Mouse (Mus musculus): ENCODE results near the gene Apbb2. TPM values are rescaled to one million over a fixed set of nuclear protein-coding genes. Genes with fewer than 3 reads are reported as not detected.

Gene Apbb2
- polyA plus RNA-seq, 1 experiment from 2014 or later = 34.0 TPM

DNA sequence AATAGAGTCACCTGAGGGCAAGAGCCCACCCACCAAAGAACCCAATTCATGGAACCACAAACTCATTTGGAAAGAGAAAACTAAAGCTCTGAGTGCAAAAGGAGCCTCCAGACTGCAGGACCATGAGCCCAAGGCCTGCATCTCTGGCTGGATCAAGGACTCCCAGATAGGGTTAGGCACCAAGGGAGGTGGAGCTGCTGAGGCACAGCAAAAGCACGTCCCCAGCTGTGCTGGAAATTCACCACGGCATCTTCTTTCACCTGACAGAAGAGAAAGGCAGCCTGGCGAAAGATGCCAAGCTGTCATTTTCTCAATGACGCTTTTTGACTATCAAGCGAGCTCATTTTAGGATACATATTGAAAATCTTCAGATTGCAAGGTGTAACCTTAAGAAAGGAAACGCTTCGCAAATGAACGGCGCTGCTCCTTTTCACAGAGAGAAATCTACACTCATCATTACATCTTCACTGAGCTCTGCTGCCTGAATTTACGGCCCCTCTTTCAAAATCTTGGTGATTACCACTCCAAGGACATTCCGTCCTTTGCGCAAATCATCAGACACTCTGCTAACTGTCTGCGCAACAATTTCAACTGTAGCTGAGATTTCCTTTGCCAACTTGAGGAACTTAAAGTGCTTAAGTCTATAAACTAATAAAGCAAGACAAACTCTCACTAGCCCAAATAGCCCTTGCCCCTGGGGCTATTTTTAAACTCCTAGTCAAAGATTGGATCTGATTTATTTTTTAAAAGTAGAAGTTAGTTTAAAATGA is 46.3 kb downstream of the Apbb2 start:
- 84% methylated on average over 13 of the region's 13 CpGs for WGBS
- Histone ChIP-seq H3K4me2 (no peak overlapping the region), H3K9me3 (ENCODE audit: control insufficient read depth, low read length) (no peaks in the 10 kb centered on the region), H3K4me3 (ENCODE audit: low read depth, low read length) (no peak overlapping the region), H3K4me1 (ENCODE audit: control insufficient read depth, insufficient read depth, low read length) (peaks cover 4% of the 10 kb centered on the region; the same call in 1 of the 2 replicates), H3K27ac (ENCODE audit: low read depth, low read length) (no peak overlapping the region), H3K27me3 (ENCODE audit: control insufficient read depth, insufficient read depth, low read length) (no peaks in the 10 kb centered on the region), H3K9ac (ENCODE audit: low read length) (no peak overlapping the region), H3K36me3 (ENCODE audit: control insufficient read depth, insufficient read depth, low read length) (no peaks in the 10 kb centered on the region)
- ATAC-seq (ENCODE audit: low FRiP score) = no peak
- no peak for DNase-seq (ENCODE audit: low spot score, missing footprints)

DNA sequence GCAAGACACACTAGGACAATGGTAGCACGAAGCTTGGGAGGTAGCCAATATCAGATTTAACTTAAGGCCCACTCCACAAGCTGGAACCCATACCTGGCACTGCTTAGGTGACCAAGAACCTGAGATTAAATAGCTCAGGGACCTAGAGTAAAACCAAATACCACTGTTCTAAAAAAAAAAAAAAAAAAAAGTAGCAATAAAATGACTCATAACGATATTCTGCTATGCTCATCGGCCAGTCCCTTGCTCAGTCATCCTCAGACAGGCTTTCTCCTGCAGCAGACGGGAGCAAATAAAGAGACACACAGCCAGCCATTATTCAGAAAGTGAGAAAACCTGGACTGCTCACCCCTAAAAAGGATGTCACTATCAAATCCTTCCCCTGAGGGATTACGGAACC is 47.9 kb downstream of the Apbb2 start:
- Histone ChIP-seq H3K4me2 (no peak overlapping the region), H3K36me3 (ENCODE audit: control insufficient read depth, insufficient read depth, low read length) (no peaks in the 10 kb centered on the region), H3K27me3 (ENCODE audit: control insufficient read depth, insufficient read depth, low read length) (no peaks in the 10 kb centered on the region), H3K9me3 (ENCODE audit: control insufficient read depth, low read length) (no peaks in the 10 kb centered on the region), H3K27ac (ENCODE audit: low read depth, low read length) (no peak overlapping the region), H3K9ac (ENCODE audit: low read length) (no peak overlapping the region), H3K4me3 (ENCODE audit: low read depth, low read length) (no peak overlapping the region), H3K4me1 (ENCODE audit: control insufficient read depth, insufficient read depth, low read length) (peaks cover 4% of the 10 kb centered on the region; the same call in 1 of the 2 replicates)
- ATAC-seq (ENCODE audit: low FRiP score) (no peak), DNase-seq (ENCODE audit: low spot score, missing footprints) (no peak)
- 93% methylated on average over 5 of the region's 5 CpGs for WGBS

DNA sequence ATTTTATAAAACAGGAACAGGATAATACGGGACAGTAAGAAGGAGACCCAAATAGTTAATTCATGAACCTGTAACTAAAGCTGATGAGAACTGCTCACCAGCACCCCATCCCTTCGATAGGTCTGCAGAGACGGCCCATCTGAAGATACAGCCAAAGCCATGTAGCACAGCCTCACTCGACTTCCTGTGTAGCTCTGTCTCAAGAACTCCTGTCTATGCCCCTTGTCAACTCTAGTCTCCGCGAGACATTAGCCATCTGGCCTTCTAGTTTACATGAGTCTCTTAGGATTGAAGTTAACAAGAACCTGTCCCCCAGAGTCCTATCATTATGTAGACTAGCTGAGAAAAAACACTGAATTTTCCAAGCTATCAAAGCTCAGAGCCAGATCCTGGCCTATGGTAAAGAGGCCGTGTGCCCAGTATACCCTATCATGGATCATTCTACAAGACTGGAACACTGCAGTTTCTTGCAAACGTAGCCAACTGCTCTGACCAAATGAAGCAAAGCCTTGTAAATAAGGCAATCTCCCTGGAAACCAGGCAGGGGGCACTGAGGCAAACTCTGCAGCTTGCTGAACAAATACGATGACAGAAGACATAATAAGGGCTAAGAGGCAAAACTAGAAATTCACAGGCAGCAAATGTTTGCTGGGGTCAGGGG is 49.3 kb downstream of the Apbb2 start:
- H3K9me3 ChIP-seq (ENCODE audit: control insufficient read depth, low read length) = no peaks in the 10 kb centered on the region
- no peak overlapping the region for H3K4me2 ChIP-seq
- no peak overlapping the region for H3K27ac ChIP-seq (ENCODE audit: low read depth, low read length)
- ATAC-seq (ENCODE audit: low FRiP score) (no peak), DNase-seq (ENCODE audit: low spot score, missing footprints) (no peak)
- WGBS = 71% methylated on average over 9 of the region's 9 CpGs
- no peaks in the 10 kb centered on the region for H3K27me3 ChIP-seq (ENCODE audit: control insufficient read depth, insufficient read depth, low read length)
- H3K36me3 ChIP-seq (ENCODE audit: control insufficient read depth, insufficient read depth, low read length) = no peaks in the 10 kb centered on the region
- H3K4me3 ChIP-seq (ENCODE audit: low read depth, low read length) = no peak overlapping the region
- peaks cover 4% of the 10 kb centered on the region; the same call in 1 of the 2 replicates for H3K4me1 ChIP-seq (ENCODE audit: control insufficient read depth, insufficient read depth, low read length)
- no peak overlapping the region for H3K9ac ChIP-seq (ENCODE audit: low read length)

DNA sequence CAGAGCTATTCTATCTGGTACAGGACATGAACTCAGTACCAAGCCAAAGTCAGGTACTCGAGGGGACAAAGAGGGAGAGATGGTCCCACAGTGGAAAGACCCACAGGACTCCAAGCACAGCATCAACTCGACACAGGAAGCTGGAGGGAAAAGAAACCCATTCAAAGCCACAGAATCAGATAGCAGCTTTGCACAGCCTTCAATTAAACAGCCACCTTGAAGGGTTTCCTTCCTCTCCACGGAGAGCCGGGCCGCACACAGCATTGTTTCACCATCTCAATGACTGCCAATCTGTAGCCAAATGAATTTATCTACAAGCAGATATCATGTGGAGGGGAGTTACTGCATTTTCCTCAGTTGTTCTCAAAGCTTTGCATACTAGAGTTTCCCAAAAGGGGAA is 50.6 kb downstream of the Apbb2 start:
- WGBS = 79% methylated on average over 5 of the region's 5 CpGs
- Histone ChIP-seq H3K4me2 (no peak overlapping the region), H3K4me3 (ENCODE audit: low read depth, low read length) (no peak overlapping the region), H3K4me1 (ENCODE audit: control insufficient read depth, insufficient read depth, low read length) (peaks cover 2% of the 10 kb centered on the region; the same call in 1 of the 2 replicates), H3K27ac (ENCODE audit: low read depth, low read length) (no peak overlapping the region), H3K9me3 (ENCODE audit: control insufficient read depth, low read length) (no peaks in the 10 kb centered on the region), H3K27me3 (ENCODE audit: control insufficient read depth, insufficient read depth, low read length) (no peaks in the 10 kb centered on the region), H3K36me3 (ENCODE audit: control insufficient read depth, insufficient read depth, low read length) (no peaks in the 10 kb centered on the region), H3K9ac (ENCODE audit: low read length) (no peak overlapping the region)
- DNase-seq (ENCODE audit: low spot score, missing footprints) (no peak), ATAC-seq (ENCODE audit: low FRiP score) (no peak)

DNA sequence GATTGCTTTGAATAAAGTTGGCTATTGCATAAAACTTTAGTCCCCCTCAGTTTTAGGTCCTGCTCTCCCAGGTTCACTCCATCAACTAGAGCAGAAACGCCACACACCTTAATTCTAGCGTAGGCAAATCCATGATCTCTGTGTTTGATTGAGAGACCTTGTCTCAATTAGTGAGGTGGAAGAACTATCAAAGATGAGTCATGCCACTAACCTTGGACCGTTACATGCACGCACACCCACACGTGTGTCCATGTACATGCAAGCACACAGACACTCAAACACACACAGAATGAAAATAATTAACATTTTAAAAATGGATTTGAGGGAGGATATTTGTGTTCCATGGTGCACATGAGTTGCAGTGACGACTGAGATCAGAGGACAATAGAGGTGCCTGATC is 51.2 kb downstream of the Apbb2 start:
- WGBS = 93% methylated on average over 6 of the region's 6 CpGs
- ATAC-seq (ENCODE audit: low FRiP score) (no peak), DNase-seq (ENCODE audit: low spot score, missing footprints) (no peak)
- Histone ChIP-seq H3K4me3 (ENCODE audit: low read depth, low read length) (no peak overlapping the region), H3K9me3 (ENCODE audit: control insufficient read depth, low read length) (no peaks in the 10 kb centered on the region), H3K9ac (ENCODE audit: low read length) (no peak overlapping the region), H3K36me3 (ENCODE audit: control insufficient read depth, insufficient read depth, low read length) (no peaks in the 10 kb centered on the region), H3K4me1 (ENCODE audit: control insufficient read depth, insufficient read depth, low read length) (peaks cover 2% of the 10 kb centered on the region; the same call in 1 of the 2 replicates), H3K4me2 (no peak overlapping the region), H3K27me3 (ENCODE audit: control insufficient read depth, insufficient read depth, low read length) (no peaks in the 10 kb centered on the region), H3K27ac (ENCODE audit: low read depth, low read length) (no peak overlapping the region)

DNA sequence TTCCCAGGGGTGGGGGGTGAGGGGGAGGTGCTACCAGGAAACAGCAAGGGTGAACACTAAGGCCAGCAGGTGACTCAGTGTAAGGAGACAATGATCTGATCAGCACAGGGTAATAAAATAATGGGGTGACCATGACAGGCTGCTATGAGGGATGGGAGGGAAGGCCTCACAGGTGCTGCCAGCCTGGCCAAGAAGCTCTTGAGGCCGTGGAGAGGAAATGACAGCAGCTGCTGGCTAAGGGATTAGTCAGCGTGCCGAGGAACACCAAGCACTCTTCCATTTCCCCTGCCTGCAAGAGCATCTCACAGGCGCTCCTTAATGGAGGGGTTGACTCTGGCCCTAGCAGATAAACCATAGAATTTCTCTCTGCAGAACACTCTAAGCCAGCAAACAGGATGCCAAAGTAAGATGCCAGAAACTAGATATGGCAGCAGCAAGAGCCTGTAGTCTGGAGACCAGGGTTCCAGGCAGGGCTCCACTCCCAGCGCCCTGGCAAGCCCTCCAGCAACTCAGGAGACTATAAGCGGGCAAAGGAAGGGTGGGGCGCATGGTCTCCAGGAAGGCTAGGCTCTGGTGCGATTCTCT is 58.9 kb downstream of the Apbb2 start:
- WGBS = 70% methylated on average over 8 of the region's 8 CpGs
- no peaks in the 10 kb centered on the region for H3K27me3 ChIP-seq (ENCODE audit: control insufficient read depth, insufficient read depth, low read length)
- DNase-seq (ENCODE audit: low spot score, missing footprints) (no peak), ATAC-seq (ENCODE audit: low FRiP score) (no peak)
- H3K4me2 ChIP-seq = no peak overlapping the region
- H3K9me3 ChIP-seq (ENCODE audit: control insufficient read depth, low read length) = no peaks in the 10 kb centered on the region
- H3K4me1 ChIP-seq (ENCODE audit: control insufficient read depth, insufficient read depth, low read length) = no peaks in the 10 kb centered on the region
- no peak overlapping the region for H3K9ac ChIP-seq (ENCODE audit: low read length)
- H3K36me3 ChIP-seq (ENCODE audit: control insufficient read depth, insufficient read depth, low read length) = no peaks in the 10 kb centered on the region
- no peak overlapping the region for H3K4me3 ChIP-seq (ENCODE audit: low read depth, low read length)
- no peak overlapping the region for H3K27ac ChIP-seq (ENCODE audit: low read depth, low read length)

DNA sequence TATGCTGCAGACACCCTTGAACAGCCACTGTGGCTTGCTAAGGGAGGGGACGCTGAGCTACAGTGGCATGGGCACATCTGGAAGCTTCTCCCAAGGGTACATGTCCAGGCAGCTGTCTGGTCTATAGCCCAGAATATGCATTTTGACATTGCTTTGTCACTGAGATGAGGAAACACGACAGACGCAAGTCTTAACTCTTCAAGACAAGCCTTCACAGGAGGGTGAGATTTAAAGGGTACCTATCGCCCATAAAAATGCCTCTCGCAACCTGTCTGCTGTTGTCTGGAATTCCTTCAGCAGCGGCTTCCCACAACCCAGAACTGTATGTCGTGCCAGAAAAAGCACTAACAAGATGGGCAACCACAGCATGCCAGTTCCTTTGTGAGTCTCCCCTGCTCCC is 60.5 kb downstream of the Apbb2 start:
- H3K4me1 ChIP-seq (ENCODE audit: control insufficient read depth, insufficient read depth, low read length) = no peaks in the 10 kb centered on the region
- H3K9ac ChIP-seq (ENCODE audit: low read length) = no peak overlapping the region
- no peaks in the 10 kb centered on the region for H3K27me3 ChIP-seq (ENCODE audit: control insufficient read depth, insufficient read depth, low read length)
- 96% methylated on average over 7 of the region's 7 CpGs for WGBS
- H3K4me3 ChIP-seq (ENCODE audit: low read depth, low read length) = no peak overlapping the region
- no peaks in the 10 kb centered on the region for H3K9me3 ChIP-seq (ENCODE audit: control insufficient read depth, low read length)
- no peak for ATAC-seq (ENCODE audit: low FRiP score)
- H3K27ac ChIP-seq (ENCODE audit: low read depth, low read length) = no peak overlapping the region
- no peaks in the 10 kb centered on the region for H3K36me3 ChIP-seq (ENCODE audit: control insufficient read depth, insufficient read depth, low read length)
- DNase-seq (ENCODE audit: low spot score, missing footprints) = no peak
- no peak overlapping the region for H3K4me2 ChIP-seq

GRCm38 (mm10) chr5:66553933-66554332 is 64.7 kb downstream of the Apbb2 start:
- ATAC-seq (ENCODE audit: low FRiP score) = no peak
- no peak overlapping the region for H3K9ac ChIP-seq (ENCODE audit: low read length)
- no peaks in the 10 kb centered on the region for H3K4me1 ChIP-seq (ENCODE audit: control insufficient read depth, insufficient read depth, low read length)
- H3K27me3 ChIP-seq (ENCODE audit: control insufficient read depth, insufficient read depth, low read length) = no peaks in the 10 kb centered on the region
- H3K4me3 ChIP-seq (ENCODE audit: low read depth, low read length) = no peak overlapping the region
- H3K27ac ChIP-seq (ENCODE audit: low read depth, low read length) = no peak overlapping the region
- no peaks in the 10 kb centered on the region for H3K9me3 ChIP-seq (ENCODE audit: control insufficient read depth, low read length)
- H3K4me2 ChIP-seq = no peak overlapping the region
- no peak for DNase-seq (ENCODE audit: low spot score, missing footprints)
- no peaks in the 10 kb centered on the region for H3K36me3 ChIP-seq (ENCODE audit: control insufficient read depth, insufficient read depth, low read length)

- no peak overlapping the region for H3K9ac ChIP-seq (ENCODE audit: low read length)
- no peak for DNase-seq (ENCODE audit: low spot score, missing footprints)
- H3K36me3 ChIP-seq (ENCODE audit: control insufficient read depth, insufficient read depth, low read length) = no peaks in the 10 kb centered on the region
- peaks cover 7% of the 10 kb centered on the region; the same call in 1 of the 2 replicates for H3K9me3 ChIP-seq (ENCODE audit: control insufficient read depth, low read length)
- no peak for ATAC-seq (ENCODE audit: low FRiP score)
- H3K4me3 ChIP-seq (ENCODE audit: low read depth, low read length) = no peak overlapping the region
- H3K27ac ChIP-seq (ENCODE audit: low read depth, low read length) = no peak overlapping the region
- no peak overlapping the region for H3K4me2 ChIP-seq
- H3K4me1 ChIP-seq (ENCODE audit: control insufficient read depth, insufficient read depth, low read length) = no peaks in the 10 kb centered on the region
- no peaks in the 10 kb centered on the region for H3K27me3 ChIP-seq (ENCODE audit: control insufficient read depth, insufficient read depth, low read length)
- 86% methylated on average over 9 of the region's 9 CpGs for WGBS
Observed at GRCm38 (mm10) chr5:66552246-66552645, 66.3 kb downstream of the Apbb2 start.

Measured in midbrain, embryonic 11.5 days (tissue).